Mouse (Mus musculus): ENCODE data around the gene Hoxc4. TPM values are rescaled to one million over a fixed set of nuclear protein-coding genes. Genes with fewer than 3 reads are reported as not detected.

Gene Hoxc4
- polyA plus RNA-seq (2014; fragmentation: Illumina TruSeq; extraction: RNeasy Lipid Tissue Mini Kit (QIAGEN cat#74804); ENCODE audit: insufficient read depth, low read depth, low replicate concordance), result 0.11 TPM

GRCm38 (mm10) chr15:103018636-103019035 lies at the start of gene Hoxc4:
Gene Hoxc4 (plus strand): TSS chr15:103018934.

GRCm38 (mm10) chr15:102976171-102976570 lies 42.6 kb upstream of the Hoxc4 start, which contains the start of gene Hoxc9:
Gene Hoxc9 (plus strand): TSS chr15:102976439.

GRCm38 (mm10) chr15:102990461-102991397 lies 28.0 kb upstream of the Hoxc4 start, which contains the start of gene Hoxc8:
Gene Hoxc8 (plus strand): TSS chr15:102990607.

DNA sequence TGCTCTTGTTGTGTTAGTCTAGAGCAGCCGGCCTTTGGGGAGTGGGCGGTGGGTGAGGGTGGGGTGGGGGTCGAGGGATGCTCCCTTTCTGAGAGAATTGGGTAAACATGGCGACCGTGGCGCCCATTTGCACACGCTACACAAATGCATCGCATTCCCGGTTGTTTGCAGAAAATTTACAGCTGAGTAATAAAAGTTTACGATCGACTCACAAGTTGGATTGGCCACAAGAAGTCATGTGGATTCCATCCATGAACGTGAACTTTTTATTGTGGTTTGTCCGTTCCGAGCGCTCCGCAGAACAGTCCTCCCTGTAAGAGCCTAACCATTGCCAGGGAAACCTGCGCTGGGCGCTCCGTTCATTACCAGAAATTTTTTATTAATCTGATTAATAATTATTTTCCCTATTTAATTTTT lies 20.8 kb upstream of the Hoxc4 start, which contains the start of gene Hoxc6:
Gene Hoxc6, plus strand, starts transcription at position 319 of the 417 bp plus-strand sequence.

Other genes starting within 250 kb of the Hoxc4 start
- not detected for gene Hoxc13, start 97.8 kb upstream of the Hoxc4 start, polyA plus RNA-seq (2014; fragmentation: Illumina TruSeq; extraction: RNeasy Lipid Tissue Mini Kit (QIAGEN cat#74804); ENCODE audit: insufficient read depth, low read depth, low replicate concordance)
- not detected for gene Hoxc12, start 82.2 kb upstream of the Hoxc4 start, polyA plus RNA-seq (2014; fragmentation: Illumina TruSeq; extraction: RNeasy Lipid Tissue Mini Kit (QIAGEN cat#74804); ENCODE audit: insufficient read depth, low read depth, low replicate concordance)
- gene Hoxc11, start 64.5 kb upstream of the Hoxc4 start, polyA plus RNA-seq (2014; fragmentation: Illumina TruSeq; extraction: RNeasy Lipid Tissue Mini Kit (QIAGEN cat#74804); ENCODE audit: insufficient read depth, low read depth, low replicate concordance), result not detected
- not detected for gene Hoxc10, start 52.1 kb upstream of the Hoxc4 start, polyA plus RNA-seq (2014; fragmentation: Illumina TruSeq; extraction: RNeasy Lipid Tissue Mini Kit (QIAGEN cat#74804); ENCODE audit: insufficient read depth, low read depth, low replicate concordance)
- 0.30 TPM for gene Hoxc5, start 51.5 kb upstream of the Hoxc4 start, polyA plus RNA-seq (2014; fragmentation: Illumina TruSeq; extraction: RNeasy Lipid Tissue Mini Kit (QIAGEN cat#74804); ENCODE audit: insufficient read depth, low read depth, low replicate concordance)
- not detected for gene Hoxc9, start 42.5 kb upstream of the Hoxc4 start, polyA plus RNA-seq (2014; fragmentation: Illumina TruSeq; extraction: RNeasy Lipid Tissue Mini Kit (QIAGEN cat#74804); ENCODE audit: insufficient read depth, low read depth, low replicate concordance)
- not detected for gene Hoxc8, start 28.3 kb upstream of the Hoxc4 start, polyA plus RNA-seq (2014; fragmentation: Illumina TruSeq; extraction: RNeasy Lipid Tissue Mini Kit (QIAGEN cat#74804); ENCODE audit: insufficient read depth, low read depth, low replicate concordance)
- not detected for gene Hoxc6, start 20.7 kb upstream of the Hoxc4 start, polyA plus RNA-seq (2014; fragmentation: Illumina TruSeq; extraction: RNeasy Lipid Tissue Mini Kit (QIAGEN cat#74804); ENCODE audit: insufficient read depth, low read depth, low replicate concordance)
- gene Smug1, start 148.2 kb downstream of the Hoxc4 start, polyA plus RNA-seq (2014; fragmentation: Illumina TruSeq; extraction: RNeasy Lipid Tissue Mini Kit (QIAGEN cat#74804); ENCODE audit: insufficient read depth, low read depth, low replicate concordance), result 6.3 TPM
- 17.2 TPM for gene Cbx5, start 220.9 kb downstream of the Hoxc4 start, polyA plus RNA-seq (2014; fragmentation: Illumina TruSeq; extraction: RNeasy Lipid Tissue Mini Kit (QIAGEN cat#74804); ENCODE audit: insufficient read depth, low read depth, low replicate concordance)
- 168 TPM for gene Hnrnpa1, start 221.5 kb downstream of the Hoxc4 start, polyA plus RNA-seq (2014; fragmentation: Illumina TruSeq; extraction: RNeasy Lipid Tissue Mini Kit (QIAGEN cat#74804); ENCODE audit: insufficient read depth, low read depth, low replicate concordance)
- 6.2 TPM for gene Nfe2, start 239.5 kb downstream of the Hoxc4 start, polyA plus RNA-seq (2014; fragmentation: Illumina TruSeq; extraction: RNeasy Lipid Tissue Mini Kit (QIAGEN cat#74804); ENCODE audit: insufficient read depth, low read depth, low replicate concordance)